Mouse (Mus musculus) adrenal gland, postnatal 14 days (tissue): ENCODE measurements around the gene Tcf20. TPM values are rescaled to one million over a fixed set of nuclear protein-coding genes. Genes with fewer than 3 reads are reported as not detected.
"Not testable (repeated sequence)": the region's sequence is repeated elsewhere in the genome, so short reads cannot be mapped to it uniquely, and the experiment has no call there.

Experiments used
- DNase-seq: peaks from one replicate; pipeline ENCODE4 v3.0.0; 2021; ENCODE audit warnings: mixed read lengths
- total RNA-seq: library from RNA; stranded (reverse); gene quantifications from 2 replicates; pipeline ENCODE4 v1.2.3, GENCODE M21; 2021

Tcf20 gene
- total RNA-seq, 1 experiment from 2014 or later = 75.9 TPM

DNA sequence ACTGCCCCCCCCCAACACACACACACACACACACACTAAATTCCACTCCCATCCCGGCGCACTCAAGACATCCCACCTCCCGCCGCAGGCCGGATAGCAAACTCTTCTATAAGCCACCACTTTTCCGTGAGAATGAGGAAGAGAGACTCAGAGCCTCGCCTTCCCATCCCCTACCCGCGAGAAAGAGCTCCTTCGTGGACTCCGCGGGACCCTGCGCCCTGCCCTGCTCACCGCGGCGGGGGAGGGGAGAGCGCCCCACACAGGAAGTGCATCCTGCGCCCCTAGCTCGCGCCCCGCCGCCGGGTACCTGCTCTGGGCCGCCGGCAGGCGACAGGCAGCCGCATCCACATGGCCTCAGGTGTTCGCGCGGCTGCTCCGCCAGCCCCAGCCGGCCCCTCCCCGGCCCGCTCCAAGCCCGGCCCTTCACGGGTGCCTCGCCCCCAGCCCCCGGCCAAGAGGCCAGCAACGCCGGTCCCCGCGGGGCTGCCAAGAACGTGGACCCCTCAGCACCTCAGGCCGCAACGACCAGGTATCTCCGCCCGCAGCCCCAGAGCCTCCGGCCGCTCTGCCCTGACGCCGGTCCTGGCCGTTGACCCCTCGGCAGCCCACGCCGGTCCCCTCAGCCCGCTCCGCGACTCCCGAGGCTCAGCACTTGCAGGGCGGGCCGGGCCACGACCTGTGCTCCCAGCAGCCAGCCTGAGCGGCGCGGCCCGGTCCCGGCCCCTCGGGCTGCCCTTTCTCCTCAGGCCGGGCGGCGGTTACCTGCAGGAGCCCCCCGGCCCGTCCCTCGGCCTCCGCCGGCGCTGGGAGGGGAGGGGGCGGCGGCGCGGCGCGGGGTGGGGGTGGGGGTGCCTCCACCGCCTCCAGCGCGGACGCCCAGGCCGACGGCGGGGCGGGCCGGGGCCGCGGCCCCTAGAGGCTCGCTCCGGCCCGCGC lies 88.7 kb downstream of the Tcf20 start:
- peak; percentile 66 for DNase-seq

DNA sequence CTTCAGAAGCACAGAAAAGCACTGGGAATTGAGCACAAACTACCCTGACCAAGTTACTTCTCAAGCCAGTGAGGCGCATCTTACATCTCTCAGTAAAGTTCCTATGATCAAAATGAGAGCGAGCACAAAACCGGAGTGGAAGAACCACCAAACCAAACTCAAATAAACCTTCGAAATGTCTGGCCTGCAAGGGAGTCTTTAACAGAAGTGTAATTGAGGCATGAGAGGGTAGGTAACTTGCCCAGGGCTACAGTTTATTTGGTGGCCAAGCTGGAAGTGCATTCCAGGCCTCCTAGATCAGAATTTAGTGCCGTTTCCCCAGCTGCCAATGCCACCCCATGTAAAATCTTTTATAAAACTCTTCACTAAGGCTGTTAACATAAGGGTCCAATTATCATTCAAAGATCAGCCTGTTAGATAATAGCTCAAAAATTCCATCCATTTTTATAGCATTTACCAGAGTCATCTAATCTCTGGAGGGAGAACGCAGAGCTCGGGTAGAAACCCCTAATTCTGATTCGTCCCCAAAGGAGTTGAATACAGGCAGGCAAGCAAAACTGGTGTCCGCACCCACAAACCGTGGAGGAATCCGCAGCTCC lies 89.4 kb downstream of the Tcf20 start:
- DNase-seq = no peak

DNA sequence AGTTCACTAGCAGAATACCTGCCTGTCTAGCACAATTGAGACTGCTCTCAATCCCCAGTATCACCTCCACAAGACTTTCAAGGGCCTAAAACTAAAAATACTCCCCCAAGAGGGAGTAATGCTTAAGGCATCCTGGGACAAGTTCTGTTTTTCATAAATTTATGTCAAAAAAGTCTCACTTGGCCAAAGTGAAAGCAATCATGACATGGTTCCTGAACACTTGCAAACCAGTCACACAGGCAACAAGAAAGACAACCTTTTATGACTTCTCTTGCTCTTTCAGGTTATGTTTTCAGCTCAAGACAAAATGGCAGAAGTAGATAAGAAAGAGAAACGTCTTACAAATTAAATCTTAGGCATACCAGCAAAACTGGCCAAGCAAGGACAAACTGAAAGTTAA lies 91.3 kb downstream of the Tcf20 start:
- DNase-seq = no peak

DNA sequence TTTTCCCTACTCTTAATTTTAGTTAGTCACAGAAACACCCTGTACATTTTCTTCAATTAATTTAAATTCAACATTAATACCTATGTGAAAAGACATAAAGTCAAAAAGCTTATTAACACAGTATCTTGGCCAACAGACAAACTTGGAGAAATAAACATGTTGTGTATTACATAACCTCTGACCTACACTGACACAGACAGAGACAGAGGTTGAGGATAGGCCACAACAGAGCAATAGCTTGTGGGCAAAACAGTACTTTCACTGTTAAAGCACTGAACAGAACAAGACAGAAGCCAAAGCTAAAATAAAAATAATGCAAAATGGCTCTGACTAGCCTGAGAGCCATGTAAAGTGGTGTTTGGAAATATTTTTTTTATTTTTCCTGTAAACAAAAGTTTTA lies 97.2 kb downstream of the Tcf20 start:
- no peak for DNase-seq

DNA sequence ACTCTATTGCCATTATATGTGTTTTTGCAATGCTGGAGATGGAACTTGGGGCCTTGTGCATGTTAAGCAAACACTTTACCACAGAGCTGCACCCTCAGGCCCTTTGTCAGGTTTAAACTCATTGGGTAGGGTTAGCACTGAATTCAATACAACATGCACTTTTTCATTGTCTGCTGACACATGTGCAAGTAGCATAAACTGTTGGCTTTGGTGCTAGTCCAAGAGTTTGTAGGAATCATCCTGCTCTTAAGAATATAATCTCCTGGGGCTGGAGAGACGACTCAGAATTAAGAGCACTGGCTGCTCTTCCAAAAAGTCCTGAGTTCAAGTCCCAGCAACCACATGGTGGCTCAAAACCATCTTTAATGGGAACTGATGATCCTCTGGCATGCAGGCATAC lies 98.2 kb downstream of the Tcf20 start:
- DNase-seq = no peak

DNA sequence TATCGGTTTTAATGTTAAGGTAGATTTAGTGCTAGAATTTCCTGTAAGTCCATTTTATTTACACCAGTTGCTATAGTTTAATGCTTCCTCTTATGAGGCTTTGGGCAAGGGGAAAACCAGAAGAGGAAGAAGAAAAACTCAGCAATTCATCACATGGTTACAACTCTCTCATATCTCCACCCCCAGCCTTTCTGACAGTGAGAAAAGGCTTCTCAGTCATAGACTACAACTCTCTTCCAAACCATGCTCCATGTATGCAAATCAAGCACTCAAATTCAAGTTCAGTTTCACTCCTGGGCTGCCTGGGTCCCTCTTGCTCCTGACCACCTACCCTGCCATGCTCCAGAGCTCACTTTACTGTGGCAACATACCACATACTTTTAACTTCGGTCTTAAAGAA lies 99.2 kb downstream of the Tcf20 start:
- no peak for DNase-seq

DNA sequence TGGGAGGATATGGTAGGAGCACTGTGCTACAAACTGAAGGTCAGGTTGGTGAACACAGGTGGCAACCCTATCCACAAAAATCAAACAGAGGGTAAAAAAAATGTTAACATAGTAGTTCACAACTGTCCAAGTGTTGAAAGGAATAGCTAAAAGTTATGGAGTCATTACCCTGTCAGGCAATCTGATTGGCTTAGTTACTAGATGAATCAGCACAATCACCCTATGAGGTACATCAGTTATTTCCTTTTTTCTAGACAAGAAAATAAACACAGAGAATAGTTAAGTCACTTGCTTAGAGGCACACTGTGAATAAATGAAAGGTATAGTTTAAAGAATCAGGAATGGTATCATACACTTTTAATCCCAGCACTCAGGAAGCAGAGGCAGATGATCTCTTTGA lies 110.4 kb downstream of the Tcf20 start:
- DNase-seq = no peak

DNA sequence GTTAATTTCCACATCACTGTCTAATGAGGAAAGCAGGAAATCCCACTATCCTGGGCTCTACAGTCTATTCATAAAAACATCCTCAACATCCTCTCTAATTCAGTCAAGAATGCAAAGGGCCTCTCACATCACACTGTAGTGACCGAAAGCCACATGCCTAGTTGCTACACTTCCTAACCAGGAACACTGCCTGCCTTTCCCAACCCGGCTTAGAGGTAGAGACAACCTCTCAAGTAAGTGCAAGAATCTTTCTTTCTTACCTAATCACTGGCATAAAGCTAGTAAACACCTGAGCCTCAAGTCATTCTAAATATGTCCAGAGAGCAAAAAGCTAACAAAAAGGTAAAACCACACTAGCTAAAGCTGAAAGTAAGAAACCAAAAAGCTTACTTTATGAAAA lies 110.8 kb downstream of the Tcf20 start:
- no peak for DNase-seq

DNA sequence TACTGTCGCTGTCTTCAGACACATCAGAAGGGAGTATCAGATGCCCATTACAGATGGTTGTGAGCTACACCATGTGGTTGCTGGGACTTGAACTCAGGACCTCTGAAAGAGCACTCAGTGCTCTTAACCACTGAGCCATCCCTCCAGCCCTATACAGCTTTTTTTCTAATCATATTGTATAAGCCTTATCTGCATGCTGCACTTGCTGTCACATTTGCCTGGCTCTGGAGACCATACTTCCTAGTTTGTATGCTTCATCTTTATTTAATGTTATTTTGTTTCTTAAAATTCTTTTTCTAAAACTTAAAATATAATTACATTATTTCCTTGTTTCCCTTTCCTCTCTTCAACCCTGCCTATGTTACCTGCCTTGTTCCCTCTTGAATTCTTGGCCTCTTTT lies 115.6 kb downstream of the Tcf20 start:
- DNase-seq = no peak

DNA sequence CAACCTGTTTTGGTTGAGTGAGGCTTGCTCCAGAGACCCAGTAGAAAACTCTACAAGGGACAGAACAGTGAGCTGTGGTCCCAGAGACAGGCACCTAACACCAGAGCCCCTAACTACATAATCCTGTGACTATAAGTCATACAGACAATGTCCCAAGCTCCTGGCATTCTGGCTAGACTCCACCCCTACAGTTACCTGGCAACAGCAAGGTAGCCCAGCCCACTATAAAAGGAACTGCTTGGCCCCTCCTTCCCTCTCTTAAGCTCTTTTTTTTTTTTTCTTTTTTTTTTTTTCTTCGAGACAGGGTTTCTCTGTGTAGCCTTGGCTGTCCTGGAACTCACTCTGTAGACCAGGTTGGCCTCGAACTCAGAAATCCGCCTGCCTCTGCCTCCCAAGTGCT lies 121.4 kb downstream of the Tcf20 start:
- not testable (repeated sequence) for DNase-seq

DNA sequence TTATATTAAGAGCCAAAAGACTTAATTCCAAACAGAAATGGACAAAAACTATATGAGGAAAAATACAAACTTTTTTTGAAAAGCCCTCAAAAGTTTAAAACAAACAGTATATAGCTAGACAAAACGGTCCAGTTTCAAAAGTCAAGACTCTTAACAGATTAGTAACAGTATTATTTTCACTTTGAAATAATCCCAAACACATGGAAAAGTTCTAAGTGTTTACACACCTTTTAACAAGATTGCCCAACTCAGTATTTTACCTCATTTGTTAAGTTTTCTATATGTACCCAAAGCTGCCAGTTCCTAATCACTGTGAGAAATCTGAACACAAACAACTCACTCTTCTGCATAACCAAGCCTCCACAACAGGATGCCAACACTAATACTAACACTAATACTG lies 124.0 kb downstream of the Tcf20 start:
- DNase-seq = no peak

DNA sequence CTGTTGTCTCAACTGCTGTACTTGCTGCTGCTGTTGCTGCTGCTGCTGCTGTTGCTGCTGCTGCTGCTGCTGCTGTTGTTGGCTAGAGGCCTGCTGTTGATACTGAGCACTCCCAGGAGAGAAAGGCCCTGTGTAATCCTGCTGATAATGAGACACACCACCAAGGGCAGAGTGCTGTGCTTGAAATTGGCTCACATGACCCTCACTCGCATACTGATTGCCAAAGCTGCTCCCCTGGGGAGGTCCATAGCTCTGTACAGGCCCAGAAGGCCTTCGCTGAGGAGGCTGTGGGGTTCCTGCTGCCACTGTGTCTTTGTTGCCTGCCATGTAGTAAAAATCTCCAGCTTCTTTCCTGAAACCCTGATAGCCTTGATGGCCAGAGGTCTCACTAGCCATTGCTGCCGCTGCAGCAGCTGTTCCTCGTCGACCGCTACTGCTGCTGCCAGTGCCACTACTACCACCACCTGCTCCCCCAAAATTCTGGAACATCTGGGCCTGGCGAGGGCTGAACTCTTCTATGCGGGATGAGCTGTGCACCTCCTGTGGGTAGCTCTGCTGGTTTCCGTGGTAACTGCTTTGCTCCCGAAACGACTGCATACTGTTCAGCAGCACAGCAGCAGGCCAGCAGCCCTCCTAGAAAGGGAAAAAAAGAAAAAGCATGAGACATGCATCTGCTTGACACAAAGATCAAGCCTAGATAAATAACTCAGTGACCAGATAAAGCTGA lies 130.9 kb downstream of the Tcf20 start:
- peak; percentile 75 for DNase-seq

DNA sequence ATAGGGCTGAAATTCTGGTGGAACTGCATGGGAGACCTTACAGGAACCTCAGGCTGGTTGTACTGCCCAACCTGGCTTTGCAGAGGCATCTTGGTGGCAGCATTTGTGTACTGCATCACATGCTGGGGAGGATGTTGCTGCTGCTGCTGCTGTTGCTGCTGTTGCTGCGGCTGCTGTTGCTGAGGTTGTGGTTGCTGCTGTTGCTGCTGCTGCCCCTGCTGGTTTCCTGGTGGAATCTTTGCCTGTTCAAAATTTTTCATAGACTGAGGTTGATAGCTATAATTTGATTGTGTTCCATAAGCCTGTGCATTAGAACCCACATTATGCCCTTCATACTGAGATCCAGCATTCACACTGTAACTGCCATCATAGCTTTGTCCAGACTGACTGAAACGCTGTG lies 131.6 kb downstream of the Tcf20 start:
- no peak for DNase-seq

DNA sequence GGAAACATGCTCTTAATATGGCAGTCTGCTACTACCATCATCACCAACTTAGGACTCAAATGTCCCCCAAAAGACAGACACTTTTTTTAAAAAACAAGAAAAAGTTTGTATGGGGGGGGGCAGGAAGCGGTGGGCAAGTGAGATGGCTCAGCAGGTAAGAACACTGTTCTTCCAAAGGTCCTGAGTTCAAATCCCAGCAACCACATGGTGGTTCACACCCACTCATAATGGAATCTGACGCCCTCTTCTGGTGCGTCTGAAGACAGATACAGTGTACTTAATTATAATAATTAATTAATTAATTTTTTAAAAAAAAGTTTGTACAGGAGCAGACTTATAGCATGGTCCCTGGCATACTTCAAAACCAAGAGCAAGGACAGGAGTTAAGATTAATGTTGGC lies 148.5 kb downstream of the Tcf20 start:
- no peak for DNase-seq

DNA sequence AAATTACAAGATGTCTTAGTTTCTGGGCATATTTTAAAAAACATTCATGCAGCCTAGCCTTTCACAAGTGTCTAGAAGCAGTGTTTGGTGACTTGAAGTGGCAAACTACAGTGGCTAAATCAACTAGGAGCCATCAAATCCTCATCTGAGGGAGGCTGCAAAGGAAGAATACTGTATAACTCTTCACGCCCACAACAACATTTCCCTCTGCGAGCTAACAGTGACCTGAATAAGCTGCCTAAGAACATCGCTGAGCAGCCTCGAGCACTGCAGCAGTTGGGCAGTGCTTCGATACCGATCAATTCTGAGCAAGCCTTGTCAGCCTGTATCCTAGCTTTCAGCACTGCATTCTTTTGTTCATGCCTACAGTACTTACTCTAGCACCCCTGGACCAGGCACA lies 157.8 kb downstream of the Tcf20 start:
- DNase-seq = no peak

DNA sequence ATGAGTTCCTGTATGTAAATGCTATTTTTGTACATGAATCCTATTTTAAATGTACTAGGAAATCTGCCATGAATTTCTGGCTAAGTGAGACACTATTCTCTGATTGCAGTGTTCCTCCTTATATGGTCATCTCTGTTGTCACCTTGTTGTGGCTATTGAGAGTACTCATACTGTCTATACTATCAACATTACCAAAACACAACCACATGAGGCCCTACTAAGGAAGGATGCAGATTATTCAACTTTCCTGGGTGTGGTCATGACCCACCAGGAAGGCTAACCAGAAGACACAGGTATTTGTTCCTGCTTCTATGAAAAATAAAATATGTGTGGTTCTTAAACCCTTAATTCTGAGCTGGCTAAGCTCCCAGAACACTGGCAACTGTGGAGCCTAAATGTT lies 161.8 kb downstream of the Tcf20 start:
- no peak for DNase-seq

DNA sequence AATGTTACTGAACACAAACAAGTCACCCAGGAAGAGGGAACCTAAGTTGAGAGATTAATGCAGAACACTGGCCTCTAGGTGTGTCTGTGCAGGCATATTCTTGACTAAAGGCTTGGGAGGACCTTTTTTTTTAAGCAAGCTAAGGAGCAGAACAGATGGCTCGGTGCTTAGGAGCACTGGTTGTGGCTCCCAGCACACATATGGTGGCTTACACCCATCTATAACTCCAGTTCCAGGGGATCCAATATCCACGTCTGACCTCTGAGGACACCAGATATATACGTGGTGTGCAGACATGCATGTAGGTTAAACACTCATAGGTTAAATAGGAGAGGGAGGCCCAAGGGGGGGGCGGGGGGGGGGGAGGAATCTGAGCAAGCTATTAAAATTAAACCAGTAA lies 165.3 kb downstream of the Tcf20 start:
- no peak for DNase-seq

DNA sequence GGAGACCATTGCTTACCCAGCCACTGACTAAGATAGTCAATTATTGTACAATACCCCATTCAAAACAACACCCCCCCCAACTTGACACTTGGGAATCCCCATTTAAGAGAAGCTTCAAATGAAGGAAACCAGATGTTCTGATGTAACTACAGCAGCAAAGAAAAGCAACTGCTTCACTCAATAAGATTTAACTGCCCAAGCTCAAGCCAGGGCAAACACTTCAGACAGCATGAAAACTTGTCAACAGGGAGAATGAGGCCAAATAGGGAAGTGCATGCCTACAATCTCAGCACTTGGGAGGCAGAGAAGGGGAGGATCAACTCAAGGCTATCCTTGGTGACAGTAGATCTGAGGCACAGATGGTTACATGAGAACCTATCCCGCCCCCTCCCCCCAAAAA lies 166.0 kb downstream of the Tcf20 start:
- no peak for DNase-seq

DNA sequence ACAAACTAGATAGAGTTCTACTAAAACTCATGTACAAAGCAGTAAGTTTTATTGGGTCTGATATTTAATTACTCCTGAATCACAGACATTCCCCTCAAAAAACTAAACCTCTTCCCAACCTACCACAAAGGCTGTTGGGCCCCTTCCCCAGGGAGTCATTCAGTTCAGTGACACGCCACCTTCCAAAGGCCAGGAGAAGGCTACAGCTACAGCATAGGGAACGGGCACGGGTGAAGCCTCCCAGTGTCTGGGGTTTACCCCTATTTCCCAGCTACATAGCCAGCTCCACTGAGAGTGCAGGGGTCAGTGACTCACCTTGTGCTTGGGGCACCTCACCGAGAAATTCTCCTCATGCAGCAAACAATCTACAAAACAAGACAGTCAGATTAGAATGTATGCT lies 172.4 kb downstream of the Tcf20 start:
- DNase-seq = no peak

DNA sequence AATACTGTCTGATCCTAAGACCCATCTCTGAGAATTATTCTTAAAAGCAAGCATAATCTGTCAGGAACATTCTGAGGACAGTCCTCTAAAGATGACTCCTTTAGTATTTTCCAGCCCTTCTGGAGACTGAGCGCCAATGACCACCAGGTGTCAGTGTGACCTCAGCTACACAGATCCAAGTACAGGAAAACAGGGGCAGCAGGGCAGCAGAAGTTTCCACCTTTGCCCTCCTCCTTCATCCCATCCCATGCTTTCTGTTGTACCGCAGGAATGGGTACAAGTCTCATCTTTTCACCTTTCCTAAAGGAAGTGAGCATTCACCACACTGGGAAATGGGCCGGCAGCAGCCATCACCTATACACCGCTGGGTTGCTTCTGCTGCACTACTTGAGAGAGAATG lies 172.9 kb downstream of the Tcf20 start:
- peak; percentile 74 for DNase-seq

DNA sequence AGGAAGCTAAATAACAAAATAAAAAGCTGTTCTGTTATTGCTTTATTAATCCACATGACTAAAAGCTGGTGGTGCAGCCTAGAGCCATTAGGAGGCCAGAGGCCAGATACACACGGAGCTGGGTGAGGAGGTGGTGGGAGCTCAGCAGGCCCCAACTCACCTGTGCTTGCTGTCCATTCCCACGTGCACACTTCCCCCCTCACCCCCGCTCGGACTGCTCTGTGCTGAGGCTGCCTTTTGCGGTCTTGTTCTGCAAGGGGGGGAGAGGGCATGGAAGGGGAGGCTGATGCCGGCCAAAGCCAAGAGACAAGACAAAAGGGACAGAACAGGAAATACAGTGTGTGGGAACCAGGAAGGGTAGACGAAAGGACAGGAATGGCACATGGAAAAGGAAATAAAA lies 173.4 kb downstream of the Tcf20 start:
- no peak for DNase-seq

DNA sequence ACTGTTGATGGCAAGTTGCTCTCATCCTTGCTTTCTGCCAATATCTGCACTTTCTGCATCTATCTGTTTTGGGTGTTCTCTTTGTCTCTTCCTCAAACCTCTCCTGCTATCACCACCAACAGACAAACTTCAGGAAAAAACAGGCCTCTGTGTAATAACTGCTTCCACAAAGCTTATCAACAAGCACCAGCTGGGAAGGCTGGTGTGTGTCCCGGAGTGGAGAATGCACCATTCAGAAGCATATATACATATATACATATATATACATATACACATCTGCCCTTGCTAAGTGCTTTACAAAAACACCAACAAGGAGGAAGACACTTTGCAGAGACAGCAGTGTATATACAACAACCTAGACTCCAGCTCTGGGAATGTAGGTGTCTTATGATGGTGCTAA lies 177.1 kb downstream of the Tcf20 start:
- no peak for DNase-seq

DNA sequence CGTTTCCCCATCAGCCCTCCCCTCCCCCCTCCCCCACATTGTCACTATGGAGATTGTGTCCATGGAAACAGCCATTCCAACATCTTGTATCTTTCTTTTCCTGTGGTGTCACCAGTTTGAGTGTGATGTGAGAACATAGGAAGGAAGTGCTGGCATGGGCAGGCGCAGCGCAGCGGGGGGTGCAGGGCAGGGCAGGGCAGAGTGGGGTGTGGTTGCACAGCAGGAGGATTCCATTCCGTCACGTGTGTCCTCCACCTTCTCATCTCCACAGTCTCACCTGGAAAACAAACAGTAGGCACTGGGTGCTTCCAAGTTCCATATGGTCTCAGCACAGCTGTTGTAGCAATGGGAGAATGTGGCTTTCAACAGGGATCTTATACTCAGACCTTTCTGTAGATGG lies 178.2 kb downstream of the Tcf20 start:
- DNase-seq = peak; percentile 18
